Mouse (Mus musculus): ENCODE results near the gene Mad1l1.

Mad1l1 gene

GRCm38 (mm10) chr5:140177582-140177981 lies 143.8 kb downstream of the Mad1l1 start:
- no peak for DNase-seq (ENCODE audit: low spot score)

GRCm38 (mm10) chr5:140176370-140176769 lies 145.0 kb downstream of the Mad1l1 start:
- no peak for DNase-seq (ENCODE audit: low spot score)

GRCm38 (mm10) chr5:140174814-140175490 lies 146.4 kb downstream of the Mad1l1 start:
- DNase-seq (ENCODE audit: low spot score), result no peak

- DNase-seq (ENCODE audit: low spot score), result no peak
Observed at GRCm38 (mm10) chr5:140174066-140174465, 147.3 kb downstream of the Mad1l1 start.

- no peak for DNase-seq (ENCODE audit: low spot score)
Observed at GRCm38 (mm10) chr5:140173181-140173580, 148.2 kb downstream of the Mad1l1 start.

GRCm38 (mm10) chr5:140171710-140172109 lies 149.6 kb downstream of the Mad1l1 start:
- DNase-seq (ENCODE audit: low spot score), result no peak

- no peak for DNase-seq (ENCODE audit: low spot score)
Observed at GRCm38 (mm10) chr5:140167531-140167930, 153.8 kb downstream of the Mad1l1 start.

GRCm38 (mm10) chr5:140167080-140167479 lies 154.3 kb downstream of the Mad1l1 start:
- peak; percentile 31 for DNase-seq (ENCODE audit: low spot score)

GRCm38 (mm10) chr5:140163947-140164346 lies 157.4 kb downstream of the Mad1l1 start:
- DNase-seq (ENCODE audit: low spot score), result no peak

- no peak for DNase-seq (ENCODE audit: low spot score)
Observed at GRCm38 (mm10) chr5:140162071-140162845, 159.1 kb downstream of the Mad1l1 start.

GRCm38 (mm10) chr5:140159007-140159406 lies 162.3 kb downstream of the Mad1l1 start:
- DNase-seq (ENCODE audit: low spot score), result no peak

GRCm38 (mm10) chr5:140157886-140158627 lies 163.3 kb downstream of the Mad1l1 start:
- DNase-seq (ENCODE audit: low spot score), result no peak

GRCm38 (mm10) chr5:140154166-140154565 lies 167.2 kb downstream of the Mad1l1 start:
- DNase-seq (ENCODE audit: low spot score), result no peak

- DNase-seq (ENCODE audit: low spot score), result no peak
Observed at GRCm38 (mm10) chr5:140151871-140152270, 169.5 kb downstream of the Mad1l1 start.

- DNase-seq (ENCODE audit: low spot score), result no peak
Observed at GRCm38 (mm10) chr5:140151180-140151579, 170.2 kb downstream of the Mad1l1 start.

GRCm38 (mm10) chr5:140150694-140151093 lies 170.7 kb downstream of the Mad1l1 start:
- DNase-seq (ENCODE audit: low spot score), result no peak

GRCm38 (mm10) chr5:140150136-140150535 lies 171.2 kb downstream of the Mad1l1 start:
- DNase-seq (ENCODE audit: low spot score), result no peak

GRCm38 (mm10) chr5:140149298-140149697 lies 172.1 kb downstream of the Mad1l1 start:
- DNase-seq (ENCODE audit: low spot score), result peak; percentile 25

- DNase-seq (ENCODE audit: low spot score), result no peak
Observed at GRCm38 (mm10) chr5:140143541-140143940, 177.8 kb downstream of the Mad1l1 start.

- no peak for DNase-seq (ENCODE audit: low spot score)
Observed at GRCm38 (mm10) chr5:140141336-140141735, 180.0 kb downstream of the Mad1l1 start.

GRCm38 (mm10) chr5:140140214-140140613 lies 181.1 kb downstream of the Mad1l1 start:
- DNase-seq (ENCODE audit: low spot score), result no peak

GRCm38 (mm10) chr5:140135734-140136625 lies 185.4 kb downstream of the Mad1l1 start:
- no peak for DNase-seq (ENCODE audit: low spot score)

All from ovary, adult 18-20 months (tissue).